Mouse (Mus musculus) splenic B cell, adult 2 months (primary cell): ENCODE results near the gene Lxn.
A peak's percentile ranks its signal among the peaks of the same experiment; 100 is the strongest.

Experiments
- DNase-seq: peaks from one replicate; pipeline ENCODE4 v3.0.0-alpha.2; 2011; ENCODE audit warnings: low read depth, low spot score
- H3K27me3 ChIP-seq: 2 replicates; pipeline ENCODE4 v1.6.1; 2012; ENCODE audit warnings: mild to moderate bottlenecking, low read length, moderate library complexity, mixed read lengths; ENCODE audit not compliant: control insufficient read depth, poor library complexity, insufficient read depth, severe bottlenecking
- H3K36me3 ChIP-seq: 2 replicates; pipeline ENCODE4 v1.6.1; 2012; ENCODE audit warnings: mild to moderate bottlenecking, low read length, moderate library complexity, mixed read lengths; ENCODE audit not compliant: control insufficient read depth, poor library complexity, insufficient read depth, severe bottlenecking

The Lxn gene

GRCm38 (mm10) chr3:67463450-67464372 lies at the start of gene Lxn:
TSS of gene Lxn (minus strand) at chr3:67463926.
- Histone ChIP-seq H3K36me3 (peaks cover 4% of the 10 kb centered on the region; the same call in 1 of the 2 replicates), H3K27me3 (no peaks in the 10 kb centered on the region)
- peak; percentile 27 for DNase-seq

- DNase-seq: peak; percentile 91
- Histone ChIP-seq H3K27me3 (peaks cover 3% of the 10 kb centered on the region; the same call in 1 of the 2 replicates), H3K36me3 (no peaks in the 10 kb centered on the region)
Observed at GRCm38 (mm10) chr3:67512807-67513206, 49.1 kb upstream of the Lxn start.

GRCm38 (mm10) chr3:67508216-67508892 lies 44.6 kb upstream of the Lxn start:
- no peaks in the 10 kb centered on the region for H3K36me3 ChIP-seq
- no peak for DNase-seq
- H3K27me3 ChIP-seq: no peaks in the 10 kb centered on the region

GRCm38 (mm10) chr3:67505286-67505685 lies 41.6 kb upstream of the Lxn start:
- DNase-seq: no peak
- no peaks in the 10 kb centered on the region for H3K36me3 ChIP-seq
- H3K27me3 ChIP-seq: no peaks in the 10 kb centered on the region

- DNase-seq: no peak
- Histone ChIP-seq H3K36me3 (no peaks in the 10 kb centered on the region), H3K27me3 (no peaks in the 10 kb centered on the region)
Observed at GRCm38 (mm10) chr3:67503878-67504277, 40.2 kb upstream of the Lxn start.

GRCm38 (mm10) chr3:67499406-67499791 lies 35.7 kb upstream of the Lxn start:
- Histone ChIP-seq H3K36me3 (no peaks in the 10 kb centered on the region), H3K27me3 (no peaks in the 10 kb centered on the region)
- no peak for DNase-seq

- Histone ChIP-seq H3K27me3 (no peaks in the 10 kb centered on the region), H3K36me3 (no peaks in the 10 kb centered on the region)
- DNase-seq: no peak
Observed at GRCm38 (mm10) chr3:67498773-67499405, 35.2 kb upstream of the Lxn start.

GRCm38 (mm10) chr3:67497998-67498397 lies 34.3 kb upstream of the Lxn start:
- no peaks in the 10 kb centered on the region for H3K27me3 ChIP-seq
- DNase-seq: peak; percentile 71
- no peaks in the 10 kb centered on the region for H3K36me3 ChIP-seq

GRCm38 (mm10) chr3:67496310-67496709 lies 32.6 kb upstream of the Lxn start:
- H3K27me3 ChIP-seq: no peaks in the 10 kb centered on the region
- peak; percentile 65 for DNase-seq

GRCm38 (mm10) chr3:67493132-67493531 lies 29.4 kb upstream of the Lxn start:
- H3K36me3 ChIP-seq: no peaks in the 10 kb centered on the region
- no peak for DNase-seq
- H3K27me3 ChIP-seq: no peaks in the 10 kb centered on the region

More at GRCm38 (mm10) chr3:67496310-67496709, 32.6 kb upstream of the Lxn start:
- H3K36me3 ChIP-seq: no peaks in the 10 kb centered on the region

- DNase-seq: no peak
- no peaks in the 10 kb centered on the region for H3K27me3 ChIP-seq
- H3K36me3 ChIP-seq: no peaks in the 10 kb centered on the region
Observed at GRCm38 (mm10) chr3:67492086-67492869, 28.6 kb upstream of the Lxn start.

GRCm38 (mm10) chr3:67490156-67490555 lies 26.4 kb upstream of the Lxn start:
- H3K36me3 ChIP-seq: no peaks in the 10 kb centered on the region
- no peaks in the 10 kb centered on the region for H3K27me3 ChIP-seq
- no peak for DNase-seq

GRCm38 (mm10) chr3:67485233-67485632 lies 21.5 kb upstream of the Lxn start:
- no peak for DNase-seq
- no peaks in the 10 kb centered on the region for H3K36me3 ChIP-seq
- no peaks in the 10 kb centered on the region for H3K27me3 ChIP-seq

- DNase-seq: no peak
- H3K27me3 ChIP-seq: no peaks in the 10 kb centered on the region
- H3K36me3 ChIP-seq: peaks cover 6% of the 10 kb centered on the region; the same call in 1 of the 2 replicates
Observed at GRCm38 (mm10) chr3:67482400-67482799, 18.7 kb upstream of the Lxn start.
